Mouse (Mus musculus): ENCODE measurements around the gene A1bg.

A1bg gene

DNA sequence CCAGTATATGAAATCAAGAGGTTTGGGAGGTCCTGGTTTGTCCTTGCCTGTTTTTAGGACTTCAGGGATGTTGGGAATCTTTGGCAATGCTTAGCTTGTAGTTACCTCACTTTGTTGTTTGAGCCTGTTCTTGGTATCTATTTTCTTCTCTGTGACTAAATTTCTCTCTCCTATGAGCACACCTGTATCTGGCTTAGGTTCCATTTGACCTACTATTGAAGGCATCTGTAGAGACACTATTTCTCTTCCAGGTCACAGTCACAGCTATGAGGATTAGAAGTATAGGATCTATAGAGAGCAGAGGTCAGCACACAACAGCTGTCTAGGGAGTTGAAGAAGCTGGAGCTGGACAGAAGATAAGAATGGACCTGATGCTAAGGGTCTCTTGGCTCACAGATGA, at the start of gene A1bg:
Gene A1bg, minus strand, starts transcription at position 101 of the 400 bp plus-strand sequence.
- no peak for DNase-seq

DNA sequence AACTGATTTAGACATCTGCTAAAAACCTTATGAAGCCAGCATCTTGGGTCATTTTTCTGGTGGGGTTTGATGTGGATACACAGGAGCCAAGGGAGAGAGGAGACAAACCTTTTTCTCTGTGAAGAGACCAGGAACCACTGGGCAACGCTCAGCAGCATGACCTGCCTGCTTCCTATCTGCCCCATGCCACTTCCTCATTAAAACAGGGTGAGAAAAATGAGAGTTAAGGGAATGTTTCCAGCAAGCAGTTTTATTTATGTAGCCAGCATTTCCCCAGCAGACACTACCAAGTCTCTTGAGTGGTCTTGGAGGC, 45.7 kb upstream of the A1bg start:
- DNase-seq, result no peak

DNA sequence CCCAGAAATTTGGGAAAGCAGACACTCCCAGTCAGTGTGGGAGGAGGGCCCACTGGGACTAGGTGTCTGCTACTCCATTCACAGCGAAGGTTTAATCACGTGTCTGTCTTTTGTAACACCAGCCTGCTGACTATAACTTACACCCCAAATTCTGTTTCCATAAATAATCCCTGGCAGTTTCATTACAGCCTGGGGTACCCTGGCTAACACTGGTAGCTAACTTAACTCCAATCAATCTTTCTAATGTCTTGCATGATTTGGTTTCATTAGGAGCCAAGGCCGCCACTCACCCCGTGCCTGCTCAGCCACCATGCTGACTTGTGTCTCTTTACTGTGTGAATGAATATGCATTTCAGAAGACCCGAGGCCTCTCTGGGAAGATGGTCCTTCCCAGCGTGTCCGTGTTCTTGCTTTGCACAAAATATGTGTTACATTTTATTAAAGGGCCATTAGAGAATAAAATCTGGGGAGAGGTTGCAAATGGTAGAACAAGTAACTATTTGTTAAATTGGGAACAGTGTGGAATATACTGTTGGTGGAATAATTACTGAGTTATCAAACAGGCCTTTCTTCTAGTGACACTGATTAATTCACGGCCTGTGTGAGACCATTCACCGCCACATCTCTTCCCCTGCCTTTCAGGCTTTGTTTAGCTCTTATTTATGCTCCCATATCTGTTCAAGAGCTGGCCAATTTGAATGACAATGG, 45.2 kb upstream of the A1bg start:
- DNase-seq, result no peak

DNA sequence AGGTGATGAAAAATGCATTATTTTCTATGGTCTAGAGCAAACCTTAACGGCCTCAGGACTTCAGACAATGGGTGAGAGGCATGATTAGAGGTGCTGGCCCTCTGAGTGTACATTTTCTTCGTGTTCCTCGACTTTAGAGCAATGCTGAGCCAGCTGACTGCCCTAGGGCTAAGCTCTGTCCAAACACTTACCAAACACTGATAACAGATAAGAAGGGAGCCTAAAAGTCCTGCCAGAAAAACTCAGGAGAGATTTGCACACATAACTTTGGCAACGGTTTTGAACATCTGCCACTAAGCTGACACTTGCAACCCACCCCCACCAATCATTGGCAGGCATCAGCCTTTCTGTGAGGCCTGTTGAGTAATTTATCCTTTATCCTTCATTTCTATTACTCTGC, 2.9 kb upstream of the A1bg start:
- DNase-seq, result no peak

DNA sequence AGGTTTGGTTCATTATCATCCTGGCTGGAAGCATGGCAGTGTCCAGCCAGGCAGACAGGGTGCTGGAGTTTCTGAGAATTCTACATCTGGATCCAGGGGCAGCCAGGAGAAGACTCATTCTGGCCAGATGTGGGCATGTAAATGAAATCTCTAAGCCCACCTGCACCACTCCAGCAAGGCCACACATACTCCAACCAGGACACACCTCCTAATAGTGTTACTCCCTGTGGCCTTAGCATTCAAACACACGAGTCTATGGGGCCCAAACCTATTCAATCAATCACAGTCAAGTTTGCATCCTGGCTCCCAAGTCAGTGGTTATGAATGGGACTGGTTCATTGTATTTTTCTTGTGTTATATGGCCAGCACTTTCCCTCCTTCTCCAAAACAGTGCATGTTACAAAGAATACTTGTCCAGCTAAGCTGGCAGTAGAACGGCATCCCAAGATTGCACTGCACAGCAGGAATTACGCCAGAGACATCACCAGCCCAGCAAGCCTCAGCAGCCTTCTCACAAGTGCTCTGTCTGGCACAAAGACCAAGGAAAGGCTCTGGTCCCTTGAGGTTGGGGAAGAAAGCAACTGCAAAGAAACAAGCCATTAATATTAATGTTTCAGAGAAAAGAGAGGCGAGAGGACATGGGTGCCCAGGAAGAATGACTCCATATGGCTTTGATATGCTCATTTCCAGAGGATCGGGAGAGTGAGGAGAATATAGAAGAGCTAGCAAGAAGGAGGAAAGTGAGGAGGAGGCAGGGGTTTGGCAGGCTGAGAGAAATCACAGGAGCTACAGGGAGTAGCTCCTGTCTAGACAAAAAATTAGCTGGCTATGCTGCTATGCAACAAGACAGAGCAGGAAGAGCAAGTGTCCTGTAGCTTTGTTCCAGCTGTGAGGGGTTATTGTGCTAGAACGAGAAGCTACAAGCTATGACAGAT, 18.8 kb downstream of the A1bg start:
- no peak for DNase-seq

DNA sequence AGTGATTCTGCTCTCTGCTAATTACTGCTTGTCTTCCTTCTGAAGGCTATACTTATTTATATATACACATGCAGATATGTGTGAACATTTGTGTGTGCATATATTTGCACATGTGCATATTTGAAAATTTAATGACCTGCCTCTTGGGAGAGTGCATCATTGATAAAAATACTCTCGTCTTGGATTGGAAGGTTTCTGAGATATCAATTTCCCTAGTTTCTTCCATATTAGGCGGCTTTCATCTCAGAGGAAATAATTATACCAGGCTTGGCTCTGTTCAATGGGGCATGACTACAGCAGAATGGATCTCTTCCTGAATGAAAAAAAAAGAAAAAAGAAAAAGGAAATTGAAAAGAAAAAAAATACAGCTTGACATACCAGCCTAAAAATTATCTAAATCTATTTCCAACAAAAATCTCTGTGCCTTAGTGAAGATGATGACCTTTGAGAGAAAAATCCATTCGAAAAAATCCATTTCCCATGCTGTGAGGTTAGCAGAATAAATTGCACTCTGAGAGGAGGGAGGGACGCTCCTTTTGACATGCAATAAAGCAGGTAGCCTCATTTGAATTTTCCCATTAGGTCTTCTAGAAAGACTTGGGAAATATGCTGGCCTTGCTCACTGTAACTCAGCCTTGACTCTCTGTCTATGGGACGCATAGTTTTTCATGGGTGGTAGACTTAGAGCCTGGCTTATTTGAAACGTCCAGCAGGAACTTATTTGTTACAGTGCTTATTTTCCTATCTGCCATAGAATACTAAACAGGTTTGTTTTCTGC, 24.4 kb downstream of the A1bg start:
- no peak for DNase-seq

DNA sequence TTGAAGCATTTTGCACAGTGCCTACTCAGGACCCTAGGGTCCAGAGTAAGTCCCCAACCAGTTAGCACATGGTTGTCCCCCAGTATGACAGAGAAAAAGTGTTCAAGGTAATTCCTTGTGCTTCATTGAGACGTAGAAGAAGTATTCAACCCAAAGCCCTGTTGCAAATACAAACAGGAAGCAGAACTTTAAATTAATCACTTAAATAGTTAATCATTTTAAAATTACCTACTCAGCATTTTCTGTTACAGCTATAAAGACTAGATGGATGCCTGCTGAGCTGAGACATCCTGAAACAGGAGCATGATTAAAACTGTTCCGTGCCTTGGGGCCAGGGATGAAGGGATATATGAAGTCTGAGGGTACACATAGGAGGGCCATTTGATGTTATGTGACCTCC, 26.8 kb downstream of the A1bg start:
- no peak for DNase-seq

DNA sequence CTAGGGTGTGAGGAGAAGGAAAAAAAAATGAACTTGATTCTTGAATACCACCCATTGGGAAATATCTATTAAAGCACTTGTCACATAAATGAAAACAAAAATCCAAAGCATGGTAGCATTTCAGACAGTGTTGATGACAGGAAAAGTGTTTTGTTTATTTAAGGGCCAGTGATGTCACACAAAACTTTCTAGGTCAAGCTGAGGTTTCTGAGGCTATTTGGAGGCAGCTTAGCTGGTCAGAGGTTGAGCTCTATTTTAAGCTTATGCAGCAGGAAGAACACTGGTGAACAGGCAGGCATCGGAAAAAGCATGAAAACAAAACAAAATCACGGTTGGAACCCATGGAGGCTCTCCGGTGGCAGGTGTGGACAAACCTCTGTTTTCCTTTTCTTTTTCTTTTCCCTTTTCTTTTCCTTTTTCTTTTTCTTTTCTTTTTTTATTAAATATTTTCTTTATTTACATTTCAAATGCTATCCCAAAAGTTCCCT, 29.8 kb downstream of the A1bg start:
- DNase-seq, result no peak

DNA sequence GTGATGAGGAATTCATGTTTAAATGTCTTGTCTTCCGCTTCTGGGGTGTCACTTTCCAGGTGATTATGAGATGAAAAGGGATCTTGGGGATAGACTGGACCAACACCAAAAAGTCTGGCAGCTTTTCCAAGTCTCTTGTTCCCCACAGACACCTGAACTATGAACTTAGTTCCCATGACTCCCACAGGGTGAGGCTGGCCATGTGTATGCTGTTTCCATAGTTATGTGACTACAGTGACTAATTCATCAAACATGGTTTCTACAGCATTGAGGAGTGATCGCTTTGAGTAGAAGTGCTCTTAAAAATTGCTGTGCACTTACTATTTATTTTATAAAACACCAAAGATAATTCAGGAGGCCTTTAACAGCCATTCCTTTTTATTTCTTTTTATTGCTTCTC, 34.1 kb downstream of the A1bg start:
- no peak for DNase-seq

DNA sequence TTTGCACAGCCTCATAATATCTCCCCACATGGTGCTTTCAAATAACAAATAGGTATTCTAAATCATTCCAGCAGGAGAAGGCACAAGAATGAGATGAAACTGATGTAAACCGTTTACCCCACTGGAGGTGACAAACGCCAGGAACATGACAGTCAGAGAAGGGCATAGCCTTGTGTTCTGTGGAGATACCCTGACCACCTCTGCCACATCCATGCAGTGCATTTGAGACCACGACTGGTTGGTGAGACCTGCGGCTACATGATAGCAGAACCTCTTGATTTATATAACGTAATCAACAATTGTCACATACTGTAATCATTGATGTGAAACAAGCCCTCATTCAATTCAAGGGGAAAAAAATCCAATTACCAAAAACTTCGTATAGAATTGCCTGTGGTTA, 47.1 kb downstream of the A1bg start:
- no peak for DNase-seq

DNA sequence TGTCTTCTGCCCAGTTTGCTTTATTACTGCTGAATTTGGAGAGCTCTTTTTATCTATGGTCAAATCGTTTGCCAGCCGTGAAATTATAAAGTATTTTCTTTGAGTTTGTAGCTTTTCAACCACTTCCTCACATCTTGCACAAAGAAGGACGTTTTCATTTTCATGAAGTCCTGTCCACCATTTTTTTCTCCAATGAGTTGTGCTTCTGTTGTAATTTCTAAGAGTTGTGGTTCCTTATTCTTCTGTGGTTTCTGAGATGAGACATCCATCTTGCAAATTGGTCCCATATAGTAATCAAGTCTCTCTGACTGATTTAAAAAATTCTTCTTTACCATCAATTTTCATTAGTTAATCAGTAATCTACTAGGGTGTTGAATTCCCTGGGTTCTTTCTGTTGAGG, 60.4 kb downstream of the A1bg start:
- DNase-seq, result no peak

DNA sequence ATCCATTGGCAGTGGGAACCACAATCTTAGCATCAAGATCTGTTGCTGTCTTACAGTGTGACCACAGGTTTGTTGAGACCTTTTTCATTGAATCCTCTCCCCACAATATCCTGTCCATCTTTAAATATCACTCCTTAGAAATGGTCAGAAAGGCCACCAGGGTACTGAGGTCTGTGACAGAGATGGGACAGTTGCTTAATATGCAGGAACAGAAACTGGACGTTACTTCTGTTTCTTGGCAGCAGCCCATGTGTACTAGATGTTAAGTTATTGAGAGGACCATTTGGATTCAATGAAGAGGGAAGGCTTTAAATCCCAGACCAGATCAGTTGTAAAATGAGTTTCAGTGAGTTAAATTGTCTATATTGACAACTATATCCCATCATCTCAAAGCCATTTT, 67.7 kb downstream of the A1bg start:
- no peak for DNase-seq

DNA sequence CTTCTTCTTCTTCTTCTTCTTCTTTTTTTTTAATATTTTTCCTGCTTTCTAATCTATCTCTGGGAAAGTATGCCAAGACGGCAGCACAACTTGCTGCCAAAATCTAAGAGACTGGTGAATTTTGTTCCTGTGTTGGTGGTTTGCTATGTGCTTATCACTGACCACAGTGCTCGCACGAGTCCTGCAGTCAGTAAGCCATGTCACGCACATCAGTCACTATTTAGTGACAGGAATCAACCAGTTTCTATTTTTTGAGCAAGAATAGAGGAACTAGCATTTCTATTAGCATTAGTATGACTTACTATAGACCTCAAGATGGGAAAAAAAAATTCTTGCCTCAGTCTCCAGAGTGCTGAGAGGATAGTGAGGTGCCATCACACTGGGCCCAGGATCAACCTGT, 68.7 kb downstream of the A1bg start:
- no peak for DNase-seq

DNA sequence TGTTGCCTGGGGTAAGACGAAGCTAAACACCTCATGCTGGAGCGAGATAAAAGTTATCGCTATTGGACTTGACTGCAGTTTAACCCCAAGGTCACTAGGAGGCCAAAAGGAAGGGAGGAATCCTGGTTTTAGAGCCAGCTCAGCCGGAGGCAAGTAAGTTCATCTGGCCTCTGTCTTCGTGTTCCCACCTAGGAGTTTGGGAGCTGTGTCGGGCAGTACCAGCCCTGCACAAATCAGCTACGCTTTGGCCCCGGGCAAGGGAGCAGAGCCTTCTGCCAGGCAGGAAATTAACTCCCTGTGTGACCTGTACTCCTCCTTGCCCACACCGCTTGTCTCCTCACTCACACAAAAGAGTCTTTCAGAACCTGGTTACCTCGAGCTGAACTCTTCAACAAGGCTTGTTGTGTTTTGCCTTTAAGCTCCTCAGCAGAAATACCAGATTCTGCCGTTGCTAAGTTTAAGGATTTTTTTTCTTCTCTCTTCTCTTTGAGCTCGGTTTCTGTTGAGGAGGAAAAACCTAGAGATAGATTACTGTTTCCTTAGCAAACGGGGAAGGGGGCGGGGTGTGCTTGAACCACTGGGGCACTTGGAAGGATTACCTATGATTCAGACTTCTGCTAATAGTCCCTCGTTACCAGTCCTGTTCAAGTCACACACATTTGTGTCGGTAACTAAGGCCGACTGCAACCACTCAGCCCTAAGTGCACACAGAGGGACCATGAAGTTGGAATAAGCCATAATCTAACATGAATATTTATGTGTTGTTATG, 69.4 kb downstream of the A1bg start, which contains the start of gene Fam84b:
Gene Fam84b, minus strand, starts transcription at position 548 of the 769 bp plus-strand sequence.
- DNase-seq, result no peak

DNA sequence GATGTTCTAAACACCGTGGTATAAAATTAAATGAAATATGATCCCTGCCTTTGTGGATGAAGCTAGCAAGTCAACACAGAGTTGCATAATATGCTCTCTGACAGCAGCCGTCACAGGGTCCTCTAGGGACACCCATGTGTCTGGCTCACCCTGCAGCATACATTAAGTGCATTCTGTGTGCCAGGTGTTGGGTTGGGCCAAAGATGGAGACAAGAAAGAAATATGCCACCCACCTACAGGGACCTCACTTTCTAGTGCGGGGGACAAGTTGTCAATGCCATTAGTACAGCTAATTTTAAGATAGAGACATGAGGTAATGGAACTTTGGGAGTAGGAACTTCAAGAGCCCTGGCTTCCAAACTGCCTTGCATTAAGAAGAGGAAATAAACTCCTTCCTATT, 74.2 kb downstream of the A1bg start:
- DNase-seq, result no peak
